Comparison of ENCODE assay signal across 17 mouse cellular contexts in genomic region chr11:79740740-79741512, GRCm38 (mm10).
DNase-seq lines count a peak whose midpoint lies in the region; ATAC-seq lines count a peak whose summit lies in the region.
"Had no signal": no experiment of that assay in that cellular context is flagged by ENCODE, and none has a peak within 500 bp of the region (broad histone marks: within the 10 kb centered on the region; RNA-seq: fewer than 3 reads in every experiment).

No protein-coding gene starts in this region.

- no peak overlapping the region for H3K4me3 ChIP-seq in heart, embryonic 10.5 days
- H3K4me3 ChIP-seq in embryonic facial prominence, embryonic 13.5 days: no peak overlapping the region
- H3K4me3 ChIP-seq: embryonic facial prominence, embryonic 15.5 days; liver, embryonic 15.5 days; midbrain, embryonic 13.5 days had no signal

- intact Hi-C loops in heart, postnatal 10 days (cut with DNase I): no loop called here

- H3K9me3 ChIP-seq in heart, embryonic 10.5 days: peaks cover 3% of the 10 kb centered on the region; the same call in 1 of the 2 replicates
- H3K9me3 ChIP-seq in embryonic facial prominence, embryonic 13.5 days: no peaks in the 10 kb centered on the region
- H3K9me3 ChIP-seq: embryonic facial prominence, embryonic 15.5 days; liver, embryonic 15.5 days; midbrain, embryonic 13.5 days had no signal

- H3K9ac ChIP-seq in embryonic facial prominence, embryonic 13.5 days: no peak overlapping the region
- H3K9ac ChIP-seq: embryonic facial prominence, embryonic 15.5 days; liver, embryonic 15.5 days; midbrain, embryonic 13.5 days had no signal

- ATAC-seq in embryonic facial prominence, embryonic 13.5 days (ENCODE audit: insufficient number of reproducible peaks, insufficient read depth, low FRiP score, low TSS enrichment, low read depth): 0 out of 2 replicates have a peak, but pooled peaks have one; percentile 43
- ATAC-seq: hindbrain, postnatal 0 days; midbrain, embryonic 13.5 days had no signal

- H3K27ac ChIP-seq in heart, embryonic 10.5 days: peak overlapping the region; percentile 54
- H3K27ac ChIP-seq in embryonic facial prominence, embryonic 13.5 days: no peak overlapping the region
- H3K27ac ChIP-seq: hindbrain, postnatal 0 days; kidney, postnatal 0 days; liver, embryonic 15.5 days; midbrain, embryonic 13.5 days had no signal

- DNase-seq in adrenal gland, adult 2 months: peak; percentile 57
- DNase-seq in adrenal gland, adult 18-20 months (ENCODE audit: low spot score in 2 of 2): no peak
- no peak for DNase-seq in heart, embryonic 10.5 days (ENCODE audit: low spot score)
- no peak for DNase-seq in heart, postnatal 10 days
- DNase-seq in kidney, postnatal 10 days: peak; percentile 33
- DNase-seq in kidney, postnatal 4 days: no peak
- no peak for DNase-seq in right cerebral cortex, postnatal 10 days (ENCODE audit: low spot score in 2 of 2)
- DNase-seq: cerebellum, adult 9-11 months; gastrocnemius, postnatal 14 days; retina, postnatal 1 day had no signal

- no peak overlapping the region for H3K4me2 ChIP-seq in embryonic facial prominence, embryonic 13.5 days
- H3K4me2 ChIP-seq: embryonic facial prominence, embryonic 15.5 days; liver, embryonic 15.5 days; midbrain, embryonic 13.5 days had no signal

- H3K27me3 ChIP-seq in heart, embryonic 10.5 days (ENCODE audit: insufficient read depth, poor library complexity, severe bottlenecking): no peaks in the 10 kb centered on the region
- no peaks in the 10 kb centered on the region for H3K27me3 ChIP-seq in embryonic facial prominence, embryonic 13.5 days
- H3K27me3 ChIP-seq: CH12.LX; embryonic facial prominence, embryonic 15.5 days; liver, embryonic 15.5 days; midbrain, embryonic 13.5 days had no signal

- WGBS in heart, embryonic 10.5 days: 75% methylated on average over 10 of the region's 10 CpGs
- 83% methylated on average over 10 of the region's 10 CpGs for WGBS in embryonic facial prominence, embryonic 13.5 days

- H3K4me1 ChIP-seq in heart, embryonic 10.5 days: peaks cover 45% of the 10 kb centered on the region
- peaks cover 32% of the 10 kb centered on the region for H3K4me1 ChIP-seq in embryonic facial prominence, embryonic 13.5 days

- H3K36me3 ChIP-seq in heart, embryonic 10.5 days: peaks cover 3% of the 10 kb centered on the region; the same call in 1 of the 2 replicates
- no peaks in the 10 kb centered on the region for H3K36me3 ChIP-seq in embryonic facial prominence, embryonic 13.5 days
- H3K36me3 ChIP-seq: embryonic facial prominence, embryonic 15.5 days; liver, embryonic 15.5 days; midbrain, embryonic 13.5 days had no signal

Comparison
In these comparisons a context has a peak if more than half of its experiments do, and no peak if none do; other contexts are left out.
1. DNase-seq: peak in adrenal gland, adult 2 months (single experiment) and kidney, postnatal 10 days (single experiment); none in adrenal gland, adult 18-20 months (0 of 2), heart, embryonic 10.5 days (single experiment), heart, postnatal 10 days (0 of 2), kidney, postnatal 4 days (0 of 2) and right cerebral cortex, postnatal 10 days (0 of 2).